Mouse (Mus musculus) CH12.LX (cell line): ENCODE measurements at regions not wholly inside any gene's neighbourhood (a gene's known extent, or its start where the extent isn't known, plus 50 kb on each side); places are given as distances from the start of the nearest gene placed in this dataset.

Source experiments
- BHLHE40 ChIP-seq: IDR thresholded peaks from 2 replicates; pipeline ENCODE4 v1.6.1; 2011; ENCODE audit warnings: mild to moderate bottlenecking, low read depth, low read length, improper control_type of control experiment
- CTCF ChIP-seq, 2 experiments: IDR thresholded peaks in 1 of 2; conservative IDR thresholded peaks in 1 of 2; 2 replicates each; pipeline ENCODE4 v1.5.1; 2011 to 2012; ENCODE audit warnings: low read depth in 2 of 2, low read length in 2 of 2, improper control_type of control experiment in 1 of 2, inconsistent platforms in 1 of 2, mild to moderate bottlenecking in 1 of 2, moderate library complexity in 1 of 2
- ZKSCAN1 ChIP-seq: IDR thresholded peaks from 2 replicates; pipeline ENCODE4 v1.6.1; 2012; ENCODE audit warnings: low read depth, inconsistent platforms, low read length, improper control_type of control experiment, borderline replicate concordance

DNA sequence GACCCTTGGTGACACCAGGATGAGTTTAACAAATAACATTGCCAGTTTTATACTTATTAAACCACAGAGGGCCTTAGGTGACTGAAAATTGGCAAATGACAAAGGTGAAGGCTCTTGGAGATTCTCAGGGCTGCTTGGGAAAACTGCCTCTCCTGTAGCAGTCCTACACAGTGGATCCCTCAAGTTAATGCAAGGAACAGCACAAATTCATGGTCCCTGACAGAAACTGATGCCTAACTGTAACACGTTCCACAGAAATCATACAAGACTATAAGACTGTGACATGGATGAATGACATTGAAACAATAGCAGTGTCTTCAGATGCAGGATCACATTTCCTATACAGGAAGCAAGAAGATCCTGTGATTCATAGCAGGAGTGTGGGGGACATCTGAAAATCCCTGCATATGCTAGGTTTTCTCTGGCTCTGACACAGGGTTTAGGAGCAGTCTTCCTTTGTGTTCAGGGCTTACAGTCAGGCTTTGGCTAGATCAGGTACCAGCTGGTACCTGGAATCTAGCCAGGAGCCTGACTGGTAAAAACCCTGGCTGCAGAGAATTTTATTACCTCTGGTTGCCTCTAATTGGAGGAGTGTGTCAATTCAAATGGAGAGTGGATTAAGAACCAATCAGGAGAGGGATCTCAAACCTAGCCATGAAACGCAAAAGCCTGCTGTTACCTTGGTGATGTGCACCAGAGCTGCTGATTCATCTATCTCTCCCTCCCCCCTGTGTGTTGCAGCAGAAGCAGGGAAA, 468.9 kb upstream of the Ndn start:
- TF ChIP-seq CTCF (conservative IDR thresholded peaks at IDR 0.05 in 1 of 2, IDR thresholded peaks at IDR 0.05 in 1 of 2; ENCODE audit: low read depth in 2 of 2, low read length in 2 of 2) (no peak), ZKSCAN1 (no peak), BHLHE40 (no peak)
